Mouse (Mus musculus) layer of hippocampus, postnatal 10 days (tissue): ENCODE data around the gene Cox7b. TPM values are rescaled to one million over a fixed set of nuclear protein-coding genes. Genes with fewer than 3 reads are reported as not detected.

Experiments
- total RNA-seq, 2 experiments: library from RNA; stranded (reverse); gene quantifications; 2 replicates each; pipeline ENCODE4 v1.2.3; 2021

Cox7b gene
- total RNA-seq, 2 experiments from 2014 or later: 304 to 332 TPM

Other genes with a start within 250 kb of the Cox7b start
- 100 to 1,000 TPM; 217 TPM for gene Atrx, start 86.3 kb upstream of the Cox7b start, total RNA-seq
- gene Magt1, start 3.8 kb upstream of the Cox7b start, total RNA-seq: 10 to 100 TPM; 14.5 to 21.5 TPM
- gene Atp7a, start 11.6 kb downstream of the Cox7b start, total RNA-seq: 10 to 100 TPM in 1 of 2 experiments, 1 to 10 TPM in 1; 9.8 to 10.5 TPM
- 1 to 10 TPM; 1.3 to 1.4 TPM for gene Tlr13, start 127.5 kb downstream of the Cox7b start, total RNA-seq
- 100 to 1,000 TPM; 310 to 357 TPM for gene Pgk1, start 171.4 kb downstream of the Cox7b start, total RNA-seq
- 10 to 100 TPM; 30.0 to 31.4 TPM for gene Taf9b, start 205.5 kb downstream of the Cox7b start, total RNA-seq
- gene Fnd3c2, start 239.7 kb downstream of the Cox7b start, total RNA-seq: not detected